Mouse (Mus musculus): ENCODE results near the gene Il16.

Gene Il16

DNA sequence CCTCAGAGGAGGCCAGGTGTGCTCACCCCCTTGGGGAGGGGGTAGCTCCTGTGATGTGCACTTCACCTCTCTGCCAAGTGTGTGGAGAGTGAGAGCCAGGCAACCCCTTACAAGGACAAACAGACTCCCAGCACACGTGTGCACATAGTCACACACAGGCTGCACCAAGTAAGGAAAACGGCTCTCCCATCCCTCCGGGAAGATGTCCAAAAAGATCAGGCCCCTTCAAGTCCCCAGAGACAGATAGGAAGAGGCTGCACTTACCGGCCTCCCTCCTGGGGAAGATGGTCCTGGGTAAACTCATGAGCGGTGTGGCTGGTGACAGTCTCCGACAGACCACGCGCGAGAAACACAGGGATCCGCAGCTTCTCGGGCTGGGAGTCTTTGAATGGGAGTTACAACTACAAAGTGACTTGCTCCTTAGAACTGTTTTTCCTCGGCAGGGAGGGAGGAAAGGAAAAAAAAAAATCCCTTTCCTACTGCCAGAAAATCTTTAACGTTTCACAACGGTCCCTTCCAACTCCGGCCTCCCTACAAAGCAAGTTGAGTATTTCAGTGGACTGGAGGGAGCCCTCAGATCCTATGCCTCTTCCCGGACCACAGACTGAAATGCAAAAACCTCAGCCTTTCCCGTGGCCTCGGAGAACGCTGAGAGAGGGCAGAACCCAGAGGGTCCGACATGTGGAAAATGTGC, at the start of gene Il16:
Gene Il16, minus strand, starts transcription at position 314 of the 694 bp plus-strand sequence.
- DNase-seq (ENCODE audit: low read depth) = no peak

DNA sequence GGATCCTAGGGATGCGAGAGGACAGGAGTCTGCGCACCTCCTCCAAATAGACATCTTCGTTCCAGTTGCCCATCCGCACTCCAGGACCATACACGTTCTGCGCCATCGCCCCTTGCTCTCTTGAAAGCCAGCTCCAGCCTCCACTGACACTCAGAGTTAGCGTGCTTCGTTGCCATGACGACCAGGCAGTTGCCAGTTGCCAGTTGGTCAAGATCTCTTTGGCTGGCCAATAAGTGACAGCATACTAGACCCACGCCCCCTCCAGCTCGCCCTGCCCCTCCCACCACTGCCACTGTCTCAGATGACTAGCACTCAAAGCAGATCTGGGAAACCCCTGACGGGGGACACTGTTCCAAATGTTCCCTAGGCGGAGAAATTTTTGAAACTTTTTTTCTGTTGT, 49.2 kb upstream of the Il16 start, which contains the start of gene Cfap161:
Gene Cfap161, minus strand, starts transcription at position 176 of the 400 bp plus-strand sequence.
- no peak for DNase-seq (ENCODE audit: low read depth)

GRCm38 (mm10) chr7:83794006-83794683, 48.6 kb upstream of the Il16 start:
- DNase-seq (ENCODE audit: low read depth) = no peak

GRCm38 (mm10) chr7:83780881-83781280, 35.4 kb upstream of the Il16 start:
- DNase-seq (ENCODE audit: low read depth) = no peak

DNA sequence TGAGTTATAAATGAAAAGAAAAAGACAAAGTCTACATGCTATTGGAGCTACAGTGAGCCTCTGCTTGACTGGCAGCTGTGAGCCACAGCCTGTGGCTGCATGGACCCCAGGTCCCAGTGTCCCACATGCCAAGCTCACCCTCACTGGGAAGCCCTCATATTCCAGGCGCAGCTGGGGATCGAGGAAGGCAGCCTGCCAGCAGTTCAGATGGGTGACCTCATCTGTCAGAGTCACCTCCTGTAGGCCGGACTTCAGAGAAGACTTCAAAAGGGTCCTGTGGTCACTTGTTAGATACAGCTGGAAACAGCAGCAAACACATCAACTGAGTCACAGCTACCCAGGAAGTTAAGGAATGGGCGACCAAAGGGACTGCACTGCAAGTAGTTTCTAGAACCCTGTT, 34.5 kb upstream of the Il16 start:
- no peak for DNase-seq (ENCODE audit: low read depth)

- no peak for DNase-seq (ENCODE audit: low read depth)
Observed at GRCm38 (mm10) chr7:83779028-83779427, 33.5 kb upstream of the Il16 start.

- DNase-seq (ENCODE audit: low read depth) = no peak
Observed at GRCm38 (mm10) chr7:83778516-83778915, 33.0 kb upstream of the Il16 start.

- peak; percentile 28 for DNase-seq (ENCODE audit: low read depth)
Observed at GRCm38 (mm10) chr7:83774721-83775120, 29.2 kb upstream of the Il16 start.

DNA sequence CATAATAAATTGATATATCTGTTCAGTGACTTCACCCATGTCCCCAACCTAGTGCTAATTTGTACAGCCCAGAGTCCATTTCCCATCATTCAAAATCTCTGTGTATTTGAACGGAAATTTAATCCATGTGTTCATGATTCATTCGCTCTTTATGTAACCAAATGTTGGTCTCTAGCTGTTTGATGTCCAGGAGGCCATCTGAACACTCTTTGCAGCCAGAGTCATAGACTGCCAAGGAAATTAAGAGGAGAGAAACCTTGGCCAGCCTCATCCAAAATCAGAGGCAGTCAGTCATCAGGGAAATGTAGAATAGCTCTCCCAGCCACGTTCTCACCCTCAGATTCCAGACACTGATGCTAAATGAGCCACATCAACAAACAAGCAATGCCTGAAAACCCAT, 18.1 kb upstream of the Il16 start:
- no peak for DNase-seq (ENCODE audit: low read depth)

GRCm38 (mm10) chr7:83762336-83762735, 16.8 kb upstream of the Il16 start:
- DNase-seq (ENCODE audit: low read depth) = no peak

GRCm38 (mm10) chr7:83751055-83751454, 5.5 kb upstream of the Il16 start:
- DNase-seq (ENCODE audit: low read depth) = no peak

DNA sequence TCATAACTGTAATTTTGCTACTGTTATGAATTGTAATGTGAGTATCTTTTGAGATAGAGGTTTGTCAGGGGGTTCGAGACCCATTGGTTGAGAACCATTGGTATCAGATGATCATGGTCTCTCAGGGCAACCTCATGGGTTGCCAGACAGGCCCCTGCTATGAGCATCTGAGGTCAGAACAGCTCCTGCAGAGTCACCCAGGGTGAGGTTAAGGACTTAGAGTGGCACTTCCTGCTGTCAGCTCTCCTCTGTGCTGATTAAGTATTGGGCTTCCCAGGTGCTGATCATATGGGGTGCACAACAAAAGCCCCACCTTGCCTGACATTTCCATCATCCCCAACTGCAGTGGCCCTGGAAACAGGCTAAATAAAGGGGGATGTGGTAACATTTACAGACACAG, 2.9 kb upstream of the Il16 start:
- DNase-seq (ENCODE audit: low read depth) = no peak

DNA sequence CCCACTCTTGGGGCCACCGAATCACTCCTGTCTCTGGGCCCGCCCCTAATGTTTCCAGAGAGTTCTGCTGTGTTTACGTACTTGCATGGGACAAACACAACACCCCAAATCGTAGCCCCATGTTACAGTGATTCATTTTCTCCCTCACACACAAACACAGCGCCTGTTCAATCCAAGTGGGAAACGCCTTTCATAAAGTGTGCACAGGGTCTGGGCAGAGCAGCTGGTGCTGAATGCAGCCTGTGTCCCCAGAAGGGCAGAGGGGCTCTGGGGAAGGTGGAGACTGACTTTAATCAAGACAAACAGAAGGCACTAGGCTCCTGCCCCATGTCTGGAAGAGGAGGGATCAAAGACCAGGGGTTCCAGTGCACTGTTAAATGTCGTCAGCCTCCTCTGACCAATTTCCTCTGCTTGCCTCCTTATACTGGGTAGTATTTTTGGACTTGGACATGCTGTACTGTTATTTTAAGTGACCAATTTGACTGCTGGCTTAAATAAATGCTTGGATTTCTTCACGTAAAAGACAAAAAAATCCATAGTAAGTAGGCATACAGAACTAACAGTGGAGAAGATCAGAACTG, 671 bp upstream of the Il16 start:
- no peak for DNase-seq (ENCODE audit: low read depth)

- no peak for DNase-seq (ENCODE audit: low read depth)
Observed at GRCm38 (mm10) chr7:83745065-83745412, 487 bp downstream of the Il16 start.

- DNase-seq (ENCODE audit: low read depth) = no peak
Observed at GRCm38 (mm10) chr7:83744250-83744649, 1.3 kb downstream of the Il16 start.

GRCm38 (mm10) chr7:83742690-83743089, 2.8 kb downstream of the Il16 start:
- DNase-seq (ENCODE audit: low read depth) = peak; percentile 5

GRCm38 (mm10) chr7:83742026-83742425, 3.5 kb downstream of the Il16 start:
- no peak for DNase-seq (ENCODE audit: low read depth)

GRCm38 (mm10) chr7:83739680-83740310, 5.7 kb downstream of the Il16 start:
- no peak for DNase-seq (ENCODE audit: low read depth)

DNA sequence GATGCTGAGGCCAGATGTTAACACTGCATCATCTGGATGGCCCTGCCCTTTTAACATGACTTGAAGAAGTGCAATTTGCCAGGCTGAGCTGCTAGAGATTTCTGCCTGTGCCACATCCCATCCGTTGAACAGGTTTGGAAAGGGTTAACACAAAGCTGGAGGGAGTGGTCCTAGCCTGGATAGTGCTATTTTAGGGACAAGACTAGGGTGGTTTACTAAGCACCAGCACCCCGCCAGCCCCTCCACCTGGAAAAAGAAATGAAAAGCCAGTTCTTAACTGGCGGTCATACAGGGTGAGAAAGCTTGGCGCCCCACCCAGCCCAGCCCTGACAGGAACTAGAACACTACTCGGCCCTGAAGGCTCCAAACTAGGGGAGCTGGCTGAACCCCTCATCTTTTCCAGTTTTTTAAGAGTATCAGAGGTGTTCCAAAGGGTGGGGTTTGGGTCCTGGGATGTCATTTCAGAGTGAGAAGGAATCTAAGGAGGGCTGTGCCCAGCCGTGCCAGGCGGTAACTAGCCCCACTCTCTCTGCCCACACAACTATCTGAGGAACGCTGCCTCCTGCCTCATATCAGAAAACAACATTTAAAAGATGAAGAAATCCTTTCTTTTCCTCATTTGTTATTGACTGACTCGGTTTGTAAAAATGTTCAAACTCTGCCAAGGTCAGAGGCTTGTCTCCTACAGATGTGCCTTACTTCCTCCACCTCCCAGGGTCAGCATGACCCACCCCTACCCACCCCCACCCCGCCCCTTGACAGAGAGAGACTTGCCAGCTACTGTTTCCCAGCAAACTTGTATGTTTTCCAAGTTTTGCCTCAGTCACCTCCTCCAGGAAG, 6.7 kb downstream of the Il16 start:
- DNase-seq (ENCODE audit: low read depth) = no peak

DNA sequence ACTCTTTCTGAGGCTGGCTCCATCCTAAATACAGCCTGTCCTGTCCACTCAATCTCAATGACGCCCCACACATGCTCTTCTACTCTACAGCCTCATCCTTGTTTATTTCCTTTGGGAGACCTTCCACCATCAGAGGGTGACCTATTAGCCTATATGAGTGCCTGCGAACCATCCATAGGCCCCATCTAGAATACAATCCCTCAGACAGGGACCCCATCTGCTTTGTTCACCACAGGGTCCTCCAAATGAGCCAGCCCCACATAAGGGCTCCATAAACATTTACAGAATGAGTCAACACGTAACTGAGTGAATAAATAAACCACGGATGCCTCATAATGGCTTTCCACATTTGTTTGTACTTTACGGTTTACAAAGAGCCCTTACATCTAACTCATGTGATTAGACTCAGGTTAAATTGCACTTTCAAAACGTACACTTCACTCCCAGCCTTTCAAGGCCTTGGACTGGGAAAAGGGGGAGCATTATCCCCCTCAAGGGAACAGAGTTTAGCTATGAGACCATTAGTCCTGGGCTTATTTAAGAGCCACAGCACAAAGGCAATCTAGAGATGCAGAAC, 7.5 kb downstream of the Il16 start:
- no peak for DNase-seq (ENCODE audit: low read depth)

GRCm38 (mm10) chr7:83736341-83737115, 9.0 kb downstream of the Il16 start:
- DNase-seq (ENCODE audit: low read depth) = no peak
